Mouse (Mus musculus) layer of hippocampus, adult 2 months (tissue): ENCODE measurements at regions not wholly inside any gene's neighbourhood (a gene's known extent, or its start where the extent isn't known, plus 50 kb on each side); places are given as distances from the start of the nearest gene placed in this dataset.

Experiments used
- DNase-seq, 2 experiments: peaks; one replicate each; pipeline ENCODE4 v3.0.0; 2022; ENCODE audit warnings: low spot score in 2 of 2
- H3K27ac ChIP-seq: fragments of 200-600 bp; 2 replicates; pipeline ENCODE4 v1.8.1; 2022
- H3K4me3 ChIP-seq: fragments of 200-600 bp; 2 replicates; pipeline ENCODE4 v1.8.1; 2022; ENCODE audit warnings: mild to moderate bottlenecking
- CTCF ChIP-seq: fragments of 200-600 bp; conservative IDR thresholded peaks from 2 replicates; pipeline ENCODE4 v1.8.1; 2022; ENCODE audit warnings: antibody characterized with exemption, mild to moderate bottlenecking, moderate library complexity

DNA sequence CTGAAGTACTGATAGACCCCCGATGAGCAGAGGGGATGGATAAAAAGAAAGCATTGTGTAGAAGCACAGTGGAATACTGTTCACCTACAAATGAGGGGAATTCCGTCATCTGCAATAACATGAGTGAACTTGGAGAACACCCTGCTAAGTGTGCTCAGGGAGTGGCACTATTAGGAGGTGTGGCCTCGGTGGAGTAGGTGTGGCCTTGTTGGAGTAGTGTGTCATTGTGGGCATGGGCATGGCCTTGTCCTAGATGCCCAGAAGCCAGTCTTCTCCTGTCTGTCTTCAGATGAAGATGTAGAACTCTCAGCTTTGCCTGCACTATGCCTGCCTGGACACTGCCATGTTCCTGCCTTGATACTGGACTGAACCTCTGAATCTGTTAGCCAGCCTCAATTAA, 86.2 kb upstream of the Kl start:
- no peak for TF ChIP-seq CTCF
- H3K4me3 ChIP-seq = no peak overlapping the region
- H3K27ac ChIP-seq = no peak overlapping the region
- no peak for DNase-seq

DNA sequence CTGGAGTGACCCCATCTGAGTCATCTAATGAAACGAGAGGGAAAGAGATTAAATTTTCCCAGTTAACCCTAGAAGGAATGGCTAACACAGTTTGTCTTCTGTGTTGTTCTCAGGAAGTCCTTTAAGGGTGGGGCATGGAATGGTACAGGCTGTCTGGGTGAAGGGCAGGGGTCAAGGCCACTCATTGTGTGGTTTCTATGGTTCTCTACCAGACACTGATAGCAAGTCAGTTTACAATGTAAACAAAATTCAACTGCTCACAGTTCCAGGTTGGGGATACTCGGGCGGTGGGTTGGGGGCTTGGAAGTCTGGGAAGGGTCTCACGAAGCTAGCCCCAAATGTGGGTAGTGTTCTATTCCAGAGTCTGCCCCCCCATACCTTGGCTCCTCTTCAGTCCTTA, 82.5 kb upstream of the Kl start:
- no peak overlapping the region for H3K27ac ChIP-seq
- TF ChIP-seq CTCF = no peak

DNA sequence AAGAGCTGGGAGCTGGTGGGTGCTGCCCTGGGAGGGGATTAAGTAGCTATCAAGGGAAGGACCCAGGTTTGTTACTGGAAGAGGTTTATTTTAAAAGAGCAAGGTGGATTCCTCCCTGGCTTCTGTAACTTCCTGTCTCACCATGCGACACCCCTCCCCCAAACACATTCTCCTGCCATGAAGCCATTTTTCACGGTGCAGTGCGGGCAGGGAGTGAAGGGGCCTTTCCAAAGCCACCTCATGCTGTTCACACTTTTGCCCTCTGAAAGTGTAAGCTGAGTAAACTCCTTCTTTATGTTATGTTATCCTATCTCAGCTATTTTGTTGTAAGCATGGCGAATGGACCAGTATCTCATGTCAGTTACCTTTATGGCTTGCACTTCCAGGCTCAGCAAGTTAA, 73.6 kb upstream of the Kl start:
- Histone ChIP-seq H3K27ac (no peak overlapping the region), H3K4me3 (no peak overlapping the region)
- no peak for TF ChIP-seq CTCF
- no peak for DNase-seq

More for the DNA sequence above, 82.5 kb upstream of the Kl start:
- DNase-seq = no peak
- H3K4me3 ChIP-seq = no peak overlapping the region

DNA sequence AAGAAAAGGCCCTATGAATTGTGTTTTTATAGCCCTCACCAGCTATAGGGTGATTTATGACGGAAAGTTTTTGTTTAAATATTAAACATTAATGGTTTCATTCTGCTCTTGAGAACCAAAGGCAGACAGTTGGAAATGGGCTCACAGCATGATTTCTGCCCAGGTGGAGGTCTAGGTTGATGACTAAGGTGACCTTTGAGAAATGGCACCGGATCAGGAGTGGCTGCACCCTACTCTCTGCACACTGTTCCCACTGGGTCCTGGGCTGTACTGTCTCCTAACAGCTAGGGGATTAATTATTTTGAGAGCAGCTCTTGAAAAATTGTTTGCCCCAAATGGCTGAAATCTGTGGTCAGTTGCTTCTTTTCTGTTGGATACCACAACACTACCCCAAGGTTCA, 68.7 kb upstream of the Kl start:
- no peak for TF ChIP-seq CTCF
- no peak for DNase-seq
- H3K4me3 ChIP-seq = no peak overlapping the region
- no peak overlapping the region for H3K27ac ChIP-seq

DNA sequence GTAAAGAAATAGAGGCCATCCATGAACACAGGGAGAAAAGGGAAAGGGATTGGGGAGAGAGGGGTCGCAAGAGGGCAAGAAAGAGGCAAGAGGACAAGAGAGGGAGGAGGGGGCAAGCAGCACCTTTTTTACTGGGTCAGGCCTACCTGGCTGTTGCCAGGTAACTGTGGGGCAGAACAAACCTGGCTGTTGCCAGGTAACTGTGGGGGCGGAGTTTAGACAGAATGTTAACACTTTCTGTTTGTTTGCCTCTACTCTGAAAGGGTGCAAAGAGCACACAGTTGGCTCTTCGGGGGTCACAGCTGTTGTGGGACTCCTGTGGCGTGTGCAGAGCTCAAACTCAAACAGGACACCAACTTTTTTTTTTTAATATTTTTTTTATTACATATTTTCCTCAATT, 62.3 kb upstream of the Kl start:
- no peak overlapping the region for H3K4me3 ChIP-seq

DNA sequence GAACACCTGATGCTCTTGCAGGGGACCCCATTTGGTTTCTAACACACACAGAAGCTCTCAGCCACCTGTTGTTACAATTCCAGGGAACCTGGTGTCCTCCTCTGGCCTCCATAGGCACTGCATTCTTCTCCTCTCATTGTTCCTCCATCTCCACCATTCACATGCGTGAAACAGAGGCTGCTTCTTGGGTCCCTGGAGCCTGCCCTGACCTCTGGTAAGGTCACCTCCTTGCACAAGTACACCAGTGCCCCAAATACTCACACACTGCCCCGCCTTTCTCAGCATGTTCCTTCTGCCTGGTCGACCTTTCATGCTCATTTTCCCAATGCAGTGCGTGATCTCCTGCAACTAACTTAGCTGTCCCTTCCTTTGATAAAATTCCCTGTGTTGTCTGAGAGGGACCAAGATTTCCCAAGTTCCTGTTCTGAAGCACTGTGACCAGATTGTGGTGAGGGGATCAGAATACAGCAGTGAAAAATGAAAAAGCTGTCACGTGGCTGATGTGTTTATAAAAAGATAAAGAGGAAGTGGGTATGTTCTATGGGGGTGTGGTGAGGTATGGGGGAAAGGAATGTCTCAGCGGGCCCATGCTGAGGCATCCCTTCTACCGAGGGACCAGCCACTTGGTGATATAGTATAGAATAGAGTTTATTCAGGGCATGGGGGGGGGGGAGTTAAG, 61.0 kb upstream of the Kl start:
- no peak overlapping the region for H3K27ac ChIP-seq
- no peak for DNase-seq
- TF ChIP-seq CTCF = no peak
- no peak overlapping the region for H3K4me3 ChIP-seq

More for the DNA sequence above, 62.3 kb upstream of the Kl start:
- DNase-seq = no peak
- H3K27ac ChIP-seq = no peak overlapping the region
- TF ChIP-seq CTCF = no peak

DNA sequence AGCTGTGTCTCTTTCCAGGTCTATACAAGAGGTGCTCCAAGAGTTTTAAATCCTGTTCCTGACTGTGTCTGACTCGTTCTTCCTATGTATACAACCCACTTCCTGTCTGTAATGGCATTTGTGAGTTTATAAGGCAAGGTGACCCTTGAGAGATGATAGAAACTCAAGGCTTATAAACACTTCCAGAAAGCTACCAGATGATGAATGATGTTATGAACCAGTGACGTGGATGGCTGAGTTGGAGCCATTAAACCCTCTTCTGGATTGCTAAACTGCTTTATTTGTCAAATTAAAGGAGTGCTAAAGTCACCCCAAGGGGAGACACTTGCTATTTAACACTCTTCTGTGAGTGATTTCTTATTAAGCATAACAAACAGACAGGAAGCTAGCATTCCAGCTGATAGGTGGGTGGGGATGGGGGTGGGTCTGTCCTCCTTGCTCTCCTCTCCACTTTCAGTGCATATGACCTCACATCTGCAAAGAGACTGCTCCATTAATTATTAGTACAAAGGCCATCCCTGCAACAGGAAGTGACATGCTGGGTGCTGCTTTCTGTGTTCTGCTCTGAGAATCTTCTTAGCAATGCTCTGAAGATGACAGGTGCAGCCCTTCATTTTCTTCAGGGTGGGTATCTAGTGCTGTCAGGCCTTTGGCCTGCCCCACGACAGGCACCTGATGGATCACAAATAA, 58.2 kb upstream of the Kl start:
- no peak overlapping the region for H3K27ac ChIP-seq
- no peak for TF ChIP-seq CTCF
- DNase-seq = no peak
- no peak overlapping the region for H3K4me3 ChIP-seq

DNA sequence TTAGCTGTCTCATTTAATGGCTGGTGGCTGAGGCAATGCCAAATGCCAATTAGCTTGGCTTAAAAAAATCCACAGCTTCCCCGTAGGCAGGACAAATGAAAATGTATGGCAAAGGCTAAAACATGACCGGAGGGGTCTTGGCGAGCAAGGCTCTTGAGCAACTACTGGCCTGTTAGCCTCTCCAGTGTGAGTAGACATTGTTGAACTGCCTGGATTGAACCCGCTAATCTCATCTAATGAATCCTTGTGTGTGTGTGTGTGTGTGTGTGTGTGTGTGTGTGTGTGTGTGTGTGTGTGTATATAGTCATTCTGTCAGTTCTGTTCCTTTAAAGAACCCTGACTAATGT, 57.7 kb upstream of the Kl start:
- TF ChIP-seq CTCF = no peak
- no peak overlapping the region for H3K27ac ChIP-seq
- H3K4me3 ChIP-seq = no peak overlapping the region
- no peak for DNase-seq

DNA sequence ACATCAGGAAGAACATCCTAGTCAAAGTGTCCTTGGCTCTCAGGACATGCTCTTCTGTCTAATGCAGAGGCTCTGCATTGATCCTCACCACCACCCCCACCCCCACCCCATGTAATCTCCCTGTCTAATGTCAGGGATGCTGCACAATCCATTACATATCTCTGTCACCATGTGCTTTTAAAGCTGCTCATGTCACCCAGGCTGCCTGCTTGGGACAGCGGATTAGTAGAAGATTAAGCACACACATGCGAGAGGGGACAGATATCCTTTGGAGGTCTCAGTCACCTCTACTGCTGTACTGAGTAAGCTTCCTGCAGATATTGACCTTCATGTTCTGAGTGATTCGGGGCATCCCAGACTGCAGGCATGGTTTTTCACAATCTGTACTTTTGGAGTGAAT, 50.7 kb upstream of the Kl start:
- Histone ChIP-seq H3K27ac (peak overlapping the region; percentile 55; the same call in 1 of the 2 replicates), H3K4me3 (no peak overlapping the region)
- no peak for DNase-seq
- TF ChIP-seq CTCF = no peak
